Mouse (Mus musculus): ENCODE data around the gene Fyco1. TPM values are rescaled to one million over a fixed set of nuclear protein-coding genes. Genes with fewer than 3 reads are reported as not detected.
"Not testable (repeated sequence)": the region's sequence is repeated elsewhere in the genome, so short reads cannot be mapped to it uniquely, and the experiment has no call there.

Fyco1 gene
- polyA plus RNA-seq, 1 experiment from 2014 or later: 15.6 TPM

GRCm38 (mm10) chr9:123814326-123814725 lies 37.4 kb downstream of the Fyco1 start:
- ATAC-seq (ENCODE audit: borderline replicate concordance, extremely low read depth, low FRiP score, low TSS enrichment): no peak
- Histone ChIP-seq H3K36me3 (peaks cover 45% of the 10 kb centered on the region), H3K27ac (no peak overlapping the region), H3K27me3 (no peaks in the 10 kb centered on the region), H3K9ac (no peak overlapping the region), H3K9me3 (no peaks in the 10 kb centered on the region), H3K4me2 (no peak overlapping the region), H3K4me1 (no peaks in the 10 kb centered on the region), H3K4me3 (no peak overlapping the region)
- 74% methylated on average over 2 of the region's 2 CpGs for WGBS

GRCm38 (mm10) chr9:123811831-123812230 lies 39.9 kb downstream of the Fyco1 start:
- Histone ChIP-seq H3K27ac (no peak overlapping the region), H3K4me2 (no peak overlapping the region), H3K9me3 (no peaks in the 10 kb centered on the region), H3K27me3 (no peaks in the 10 kb centered on the region), H3K4me1 (no peaks in the 10 kb centered on the region), H3K4me3 (no peak overlapping the region), H3K36me3 (peaks cover 26% of the 10 kb centered on the region), H3K9ac (no peak overlapping the region)
- ATAC-seq (ENCODE audit: borderline replicate concordance, extremely low read depth, low FRiP score, low TSS enrichment): no peak
- 94% methylated on average over 3 of the region's 3 CpGs for WGBS

- WGBS: 45% methylated on average over 7 of the region's 7 CpGs
- Histone ChIP-seq H3K4me3 (no peak overlapping the region), H3K27ac (no peak overlapping the region), H3K4me2 (no peak overlapping the region), H3K9me3 (no peaks in the 10 kb centered on the region), H3K36me3 (peaks cover 16% of the 10 kb centered on the region), H3K9ac (no peak overlapping the region), H3K27me3 (no peaks in the 10 kb centered on the region), H3K4me1 (no peaks in the 10 kb centered on the region)
- no peak for ATAC-seq (ENCODE audit: borderline replicate concordance, extremely low read depth, low FRiP score, low TSS enrichment)
These were observed 43.1 kb downstream of the Fyco1 start for GRCm38 (mm10) chr9:123808583-123808982.

- Histone ChIP-seq H3K9ac (no peak within 1 kb of the TSS), H3K36me3 (peaks cover 15% of the 10 kb centered on the region; the same call in 1 of the 2 replicates), H3K4me2 (no peak within 1 kb of the TSS), H3K27ac (no peak within 1 kb of the TSS), H3K9me3 (no peaks in the 10 kb centered on the region), H3K27me3 (no peaks in the 10 kb centered on the region), H3K4me1 (no peaks in the 10 kb centered on the region), H3K4me3 (no peak within 1 kb of the TSS)
- no peak for ATAC-seq (ENCODE audit: borderline replicate concordance, extremely low read depth, low FRiP score, low TSS enrichment)
- WGBS: 89% methylated on average over 5 of the region's 5 CpGs
These were observed 45.4 kb downstream of the Fyco1 start, which contains the start of gene Cxcr6 for GRCm38 (mm10) chr9:123806267-123806666. Cxcr6 (plus strand) TSS chr9:123806475.

GRCm38 (mm10) chr9:123805241-123805640 lies 46.5 kb downstream of the Fyco1 start:
- 89% methylated on average over 2 of the region's 2 CpGs for whole genome bisulfite sequencing
- H3K36me3 ChIP-seq: peaks cover 12% of the 10 kb centered on the region; the same call in 1 of the 2 replicates
- H3K9me3 ChIP-seq: no peaks in the 10 kb centered on the region
- no peak overlapping the region for H3K9ac ChIP-seq
- no peak overlapping the region for H3K4me2 ChIP-seq
- ATAC-seq (ENCODE audit: borderline replicate concordance, extremely low read depth, low FRiP score, low TSS enrichment): no peak
- no peak overlapping the region for H3K27ac ChIP-seq
- no peak overlapping the region for H3K4me3 ChIP-seq
- H3K27me3 ChIP-seq: no peaks in the 10 kb centered on the region
- H3K4me1 ChIP-seq: no peaks in the 10 kb centered on the region

GRCm38 (mm10) chr9:123802896-123803295 lies 48.8 kb downstream of the Fyco1 start:
- H3K4me2 ChIP-seq: no peak overlapping the region
- H3K27me3 ChIP-seq: no peaks in the 10 kb centered on the region
- no peak overlapping the region for H3K9ac ChIP-seq
- peaks cover 14% of the 10 kb centered on the region; the same call in 1 of the 2 replicates for H3K36me3 ChIP-seq
- no peaks in the 10 kb centered on the region for H3K9me3 ChIP-seq
- H3K4me1 ChIP-seq: no peaks in the 10 kb centered on the region
- no peak for ATAC-seq (ENCODE audit: borderline replicate concordance, extremely low read depth, low FRiP score, low TSS enrichment)
- no peak overlapping the region for H3K27ac ChIP-seq
- no peak overlapping the region for H3K4me3 ChIP-seq

GRCm38 (mm10) chr9:123802421-123802820 lies 49.3 kb downstream of the Fyco1 start:
- no peak overlapping the region for H3K27ac ChIP-seq
- H3K27me3 ChIP-seq: no peaks in the 10 kb centered on the region
- no peaks in the 10 kb centered on the region for H3K9me3 ChIP-seq
- 91% methylated on average over 2 of the region's 2 CpGs for WGBS
- no peak for ATAC-seq (ENCODE audit: borderline replicate concordance, extremely low read depth, low FRiP score, low TSS enrichment)
- no peaks in the 10 kb centered on the region for H3K4me1 ChIP-seq
- peaks cover 15% of the 10 kb centered on the region; the same call in 1 of the 2 replicates for H3K36me3 ChIP-seq
- no peak overlapping the region for H3K9ac ChIP-seq
- H3K4me3 ChIP-seq: no peak overlapping the region
- H3K4me2 ChIP-seq: no peak overlapping the region

GRCm38 (mm10) chr9:123801527-123801926 lies 50.2 kb downstream of the Fyco1 start:
- Histone ChIP-seq H3K27ac (no peak overlapping the region), H3K4me3 (no peak overlapping the region), H3K9me3 (no peaks in the 10 kb centered on the region), H3K27me3 (no peaks in the 10 kb centered on the region), H3K4me2 (no peak overlapping the region), H3K4me1 (no peaks in the 10 kb centered on the region), H3K9ac (no peak overlapping the region), H3K36me3 (peaks cover 16% of the 10 kb centered on the region; the same call in 1 of the 2 replicates)
- WGBS: 86% methylated on average over 1 of the region's 1 CpGs
- no peak for ATAC-seq (ENCODE audit: borderline replicate concordance, extremely low read depth, low FRiP score, low TSS enrichment)

GRCm38 (mm10) chr9:123796174-123796573 lies 55.5 kb downstream of the Fyco1 start:
- Histone ChIP-seq H3K4me1 (no peaks in the 10 kb centered on the region), H3K9me3 (no peaks in the 10 kb centered on the region), H3K9ac (no peak overlapping the region), H3K27me3 (no peaks in the 10 kb centered on the region), H3K27ac (no peak overlapping the region), H3K4me2 (no peak overlapping the region), H3K4me3 (no peak overlapping the region), H3K36me3 (peaks cover 43% of the 10 kb centered on the region)
- 44% methylated on average over 3 of the region's 3 CpGs for WGBS
- no peak for ATAC-seq (ENCODE audit: borderline replicate concordance, extremely low read depth, low FRiP score, low TSS enrichment)

- H3K27me3 ChIP-seq: no peaks in the 10 kb centered on the region
- H3K36me3 ChIP-seq: peaks cover 27% of the 10 kb centered on the region
- no peak overlapping the region for H3K4me3 ChIP-seq
- no peak overlapping the region for H3K27ac ChIP-seq
- H3K4me2 ChIP-seq: no peak overlapping the region
- no peaks in the 10 kb centered on the region for H3K9me3 ChIP-seq
- H3K9ac ChIP-seq: no peak overlapping the region
- WGBS: 70% methylated on average over 4 of the region's 4 CpGs
- no peak for ATAC-seq (ENCODE audit: borderline replicate concordance, extremely low read depth, low FRiP score, low TSS enrichment)
- no peaks in the 10 kb centered on the region for H3K4me1 ChIP-seq
These were observed 62.7 kb downstream of the Fyco1 start for GRCm38 (mm10) chr9:123788855-123789529.

- H3K4me3 ChIP-seq; H3K27me3 ChIP-seq; H3K9ac ChIP-seq; ATAC-seq (ENCODE audit: borderline replicate concordance, extremely low read depth, low FRiP score, low TSS enrichment); H3K27ac ChIP-seq; H3K4me1 ChIP-seq; H3K9me3 ChIP-seq; H3K36me3 ChIP-seq; H3K4me2 ChIP-seq: not testable (repeated sequence)
- 25% methylated on average over 2 of the region's 2 CpGs for WGBS
These were observed 78.4 kb downstream of the Fyco1 start for GRCm38 (mm10) chr9:123773299-123773698.

- H3K4me2 ChIP-seq: no peak overlapping the region
- no peak overlapping the region for H3K9ac ChIP-seq
- no peak overlapping the region for H3K4me3 ChIP-seq
- H3K36me3 ChIP-seq: no peaks in the 10 kb centered on the region
- no peak for ATAC-seq (ENCODE audit: borderline replicate concordance, extremely low read depth, low FRiP score, low TSS enrichment)
- no peak overlapping the region for H3K27ac ChIP-seq
- no peaks in the 10 kb centered on the region for H3K27me3 ChIP-seq
- H3K9me3 ChIP-seq: no peaks in the 10 kb centered on the region
- H3K4me1 ChIP-seq: no peaks in the 10 kb centered on the region
- 24% methylated on average over 6 of the region's 6 CpGs for WGBS
These were observed 82.2 kb downstream of the Fyco1 start for GRCm38 (mm10) chr9:123769532-123769931.

Measured in lung, embryonic 15.5 days (tissue).